Mouse (Mus musculus) ES-Bruce4 (cell line): ENCODE data around the gene Fer.

Experiments
- CTCF ChIP-seq: IDR thresholded peaks from one replicate; pipeline ENCODE4 v1.8.1; 2011; ENCODE audit warnings: low read depth, low read length
- EP300 ChIP-seq: IDR thresholded peaks from 2 replicates; pipeline ENCODE4 v1.6.1; 2011; ENCODE audit warnings: low read depth, low read length; ENCODE audit not compliant: insufficient read depth
- POLR2A ChIP-seq: IDR thresholded peaks from one replicate; pipeline ENCODE4 v1.8.1; 2011; ENCODE audit warnings: low read length; ENCODE audit not compliant: insufficient read depth

DNA sequence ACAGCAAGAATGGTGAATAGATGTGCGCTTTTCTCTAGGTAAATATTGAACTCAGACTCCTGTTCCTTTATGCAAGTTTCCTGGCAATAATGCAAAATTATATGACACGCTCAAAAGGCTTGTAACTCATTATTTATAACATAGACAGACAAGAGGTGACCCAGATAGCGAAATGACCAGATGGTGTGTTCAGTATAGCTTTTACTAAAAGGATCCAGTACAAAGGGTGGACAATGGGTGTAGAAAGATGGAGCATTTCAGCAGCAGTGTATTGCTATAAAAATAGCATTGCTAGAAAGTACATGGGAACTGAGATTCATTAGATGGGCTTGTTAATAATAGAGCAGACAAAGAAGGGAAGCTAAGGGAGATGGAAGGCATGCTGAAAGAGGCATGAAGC is 104.2 kb downstream of the Fer start:
- TF ChIP-seq EP300: no peak
- no peak for TF ChIP-seq CTCF
- TF ChIP-seq POLR2A: no peak
